Mouse (Mus musculus) adrenal gland, adult 18-20 months (tissue): ENCODE measurements around the gene Ctnna3. TPM values are rescaled to one million over a fixed set of nuclear protein-coding genes. Genes with fewer than 3 reads are reported as not detected.

ENCODE experiments used
- DNase-seq, 2 experiments: peaks; one replicate each; pipeline ENCODE4 v3.0.0; 2021 to 2022; ENCODE audit warnings: low spot score in 2 of 2
- total RNA-seq, 2 experiments: library from RNA; stranded (reverse); gene quantifications; 1 replicate in 1 of 2; 2 replicates in 1 of 2; pipeline ENCODE4 v1.2.3; 2021

Gene Ctnna3
- total RNA-seq, 2 experiments from 2014 or later, result 0.40 to 0.48 TPM

GRCm38 (mm10) chr10:63689233-63689632, 259.3 kb downstream of the Ctnna3 start:
- DNase-seq, result no peak

- DNase-seq, result no peak
Measured at GRCm38 (mm10) chr10:63689651-63690050, 259.8 kb downstream of the Ctnna3 start.

- DNase-seq, result no peak
Measured at GRCm38 (mm10) chr10:63692039-63692438, 262.1 kb downstream of the Ctnna3 start.

- DNase-seq, result no peak
Measured at GRCm38 (mm10) chr10:63710211-63710610, 280.3 kb downstream of the Ctnna3 start.

- no peak for DNase-seq
Measured at GRCm38 (mm10) chr10:63712530-63712929, 282.6 kb downstream of the Ctnna3 start.

- no peak for DNase-seq
Measured at GRCm38 (mm10) chr10:63714151-63714550, 284.3 kb downstream of the Ctnna3 start.

GRCm38 (mm10) chr10:63768871-63769270, 339.0 kb downstream of the Ctnna3 start:
- no peak for DNase-seq

- DNase-seq, result no peak
Measured at GRCm38 (mm10) chr10:63771656-63772055, 341.8 kb downstream of the Ctnna3 start.

GRCm38 (mm10) chr10:63772074-63772473, 342.2 kb downstream of the Ctnna3 start:
- DNase-seq, result no peak

- DNase-seq, result no peak
Measured at GRCm38 (mm10) chr10:63781948-63782347, 352.1 kb downstream of the Ctnna3 start.

- no peak for DNase-seq
Measured at GRCm38 (mm10) chr10:63784808-63785535, 355.1 kb downstream of the Ctnna3 start.

GRCm38 (mm10) chr10:63786390-63786789, 356.5 kb downstream of the Ctnna3 start:
- DNase-seq, result no peak

GRCm38 (mm10) chr10:63803909-63804308, 374.0 kb downstream of the Ctnna3 start:
- DNase-seq, result no peak

GRCm38 (mm10) chr10:63805551-63805950, 375.7 kb downstream of the Ctnna3 start:
- DNase-seq, result no peak

- no peak for DNase-seq
Measured at GRCm38 (mm10) chr10:63806254-63806653, 376.4 kb downstream of the Ctnna3 start.

- no peak for DNase-seq
Measured at GRCm38 (mm10) chr10:63810043-63810617, 380.2 kb downstream of the Ctnna3 start.

- no peak for DNase-seq
Measured at GRCm38 (mm10) chr10:63839011-63839410, 409.1 kb downstream of the Ctnna3 start.

GRCm38 (mm10) chr10:63851946-63852345, 422.0 kb downstream of the Ctnna3 start:
- DNase-seq, result no peak

GRCm38 (mm10) chr10:63869123-63869522, 439.2 kb downstream of the Ctnna3 start:
- DNase-seq, result no peak

- no peak for DNase-seq
Measured at GRCm38 (mm10) chr10:63880462-63880903, 450.6 kb downstream of the Ctnna3 start.

- no peak for DNase-seq
Measured at GRCm38 (mm10) chr10:63886449-63887088, 456.7 kb downstream of the Ctnna3 start.

GRCm38 (mm10) chr10:63894612-63895011, 464.7 kb downstream of the Ctnna3 start:
- DNase-seq, result no peak
